Mouse (Mus musculus) olfactory bulb, adult 2 months (tissue): ENCODE measurements around the gene Rnf217. TPM values are rescaled to one million over a fixed set of nuclear protein-coding genes. Genes with fewer than 3 reads are reported as not detected.

ENCODE experiments used
- H3K27ac ChIP-seq: fragments of 200-500 bp; 2 replicates; pipeline ENCODE4 v1.5.1; 2012; ENCODE audit warnings: low read depth, low read length; ENCODE audit not compliant: insufficient read depth
- H3K4me1 ChIP-seq: fragments of 200-500 bp; 2 replicates; pipeline ENCODE4 v1.6.1; 2012; ENCODE audit warnings: low read length; ENCODE audit not compliant: control insufficient read depth, insufficient read depth
- H3K4me3 ChIP-seq: fragments of 200-500 bp; 2 replicates; pipeline ENCODE4 v1.5.1; 2012; ENCODE audit warnings: mild to moderate bottlenecking, low read depth, low read length, moderate library complexity; ENCODE audit not compliant: insufficient read depth
- CTCF ChIP-seq: fragments of 200-500 bp; IDR thresholded peaks from 2 replicates; pipeline ENCODE4 v1.5.1; 2012; ENCODE audit warnings: low read depth, mild to moderate bottlenecking, low read length, moderate library complexity; ENCODE audit not compliant: insufficient read depth
- POLR2A ChIP-seq: fragments of 200-500 bp; IDR thresholded peaks from 2 replicates; pipeline ENCODE4 v1.6.1; 2012; ENCODE audit warnings: mild to moderate bottlenecking, low read depth, low read length, moderate library complexity; ENCODE audit not compliant: insufficient read depth
- WGBS: fragments of 180-500 bp; shearing (Covaris S2); methylation state at CpG from one replicate; pipeline ENCODE4 v1.1.7; 2018; 5-methylcytosine and 5-hydroxymethylcytosine counted together
- polyA plus RNA-seq: library from polyadenylated mRNA; stranded (reverse); fragments of >200 nt; gene quantifications from 2 replicates; pipeline ENCODE4 v1.2.4, GENCODE M21; 2012; ENCODE audit warnings: low replicate concordance; ENCODE audit not compliant: missing spikeins, insufficient read depth, insufficient read length

The Rnf217 gene
- polyA plus RNA-seq, 1 experiment: not detected

- 77% methylated on average over 3 of the region's 3 CpGs for WGBS
- Histone ChIP-seq H3K4me3 (no peak overlapping the region), H3K4me1 (no peaks in the 10 kb centered on the region), H3K27ac (no peak overlapping the region)
- TF ChIP-seq CTCF (no peak), POLR2A (no peak)
These were observed 70.3 kb downstream of the Rnf217 start for GRCm38 (mm10) chr10:31538721-31539120.

- Histone ChIP-seq H3K4me3 (no peak overlapping the region), H3K27ac (no peak overlapping the region), H3K4me1 (no peaks in the 10 kb centered on the region)
- no peak for TF ChIP-seq POLR2A
- WGBS: 78% methylated on average over 2 of the region's 2 CpGs
These were observed 70.7 kb downstream of the Rnf217 start for GRCm38 (mm10) chr10:31538243-31538642.

- TF ChIP-seq CTCF: no peak
- no peak for TF ChIP-seq POLR2A
- Histone ChIP-seq H3K4me1 (no peaks in the 10 kb centered on the region), H3K4me3 (no peak overlapping the region), H3K27ac (no peak overlapping the region)
- 54% methylated on average over 3 of the region's 3 CpGs for WGBS
These were observed 71.8 kb downstream of the Rnf217 start for GRCm38 (mm10) chr10:31537213-31537612.

- 48% methylated on average over 2 of the region's 2 CpGs for WGBS
- TF ChIP-seq POLR2A (no peak), CTCF (no peak)
- no peaks in the 10 kb centered on the region for H3K4me1 ChIP-seq
These were observed 73.9 kb downstream of the Rnf217 start for GRCm38 (mm10) chr10:31535046-31535445.

GRCm38 (mm10) chr10:31533270-31533826, 75.6 kb downstream of the Rnf217 start:
- Histone ChIP-seq H3K4me3 (no peak overlapping the region), H3K4me1 (no peaks in the 10 kb centered on the region), H3K27ac (no peak overlapping the region)
- TF ChIP-seq CTCF (no peak), POLR2A (no peak)
- WGBS: 87% methylated on average over 6 of the region's 6 CpGs

More at GRCm38 (mm10) chr10:31535046-31535445, 73.9 kb downstream of the Rnf217 start:
- H3K4me3 ChIP-seq: no peak overlapping the region
- H3K27ac ChIP-seq: no peak overlapping the region

GRCm38 (mm10) chr10:31532782-31533181, 76.2 kb downstream of the Rnf217 start:
- Histone ChIP-seq H3K4me1 (no peaks in the 10 kb centered on the region), H3K27ac (no peak overlapping the region), H3K4me3 (no peak overlapping the region)
- no peak for TF ChIP-seq POLR2A
- TF ChIP-seq CTCF: no peak
- whole genome bisulfite sequencing: 94% methylated on average over 2 of the region's 2 CpGs

GRCm38 (mm10) chr10:31528297-31528984, 80.5 kb downstream of the Rnf217 start:
- Histone ChIP-seq H3K4me1 (no peaks in the 10 kb centered on the region), H3K4me3 (no peak overlapping the region), H3K27ac (no peak overlapping the region)
- TF ChIP-seq POLR2A: no peak
- no peak for TF ChIP-seq CTCF
- whole genome bisulfite sequencing: 62% methylated on average over 6 of the region's 6 CpGs

GRCm38 (mm10) chr10:31525705-31526104, 83.3 kb downstream of the Rnf217 start:
- TF ChIP-seq POLR2A (no peak), CTCF (no peak)

GRCm38 (mm10) chr10:31519420-31519819, 89.6 kb downstream of the Rnf217 start:
- TF ChIP-seq CTCF (no peak), POLR2A (no peak)
- Histone ChIP-seq H3K27ac (no peak overlapping the region), H3K4me1 (0 out of 2 replicates have a peak, but pooled peaks cover 3% of the 10 kb centered on the region), H3K4me3 (no peak overlapping the region)
- 76% methylated on average over 1 of the region's 1 CpGs for WGBS

More at GRCm38 (mm10) chr10:31525705-31526104, 83.3 kb downstream of the Rnf217 start:
- H3K4me3 ChIP-seq: no peak overlapping the region
- 89% methylated on average over 3 of the region's 3 CpGs for WGBS
- 0 out of 2 replicates have a peak, but pooled peaks cover 3% of the 10 kb centered on the region for H3K4me1 ChIP-seq
- no peak overlapping the region for H3K27ac ChIP-seq

- WGBS: 95% methylated on average over 4 of the region's 4 CpGs
- Histone ChIP-seq H3K4me1 (0 out of 2 replicates have a peak, but pooled peaks cover 3% of the 10 kb centered on the region), H3K27ac (no peak overlapping the region), H3K4me3 (no peak overlapping the region)
- TF ChIP-seq POLR2A (no peak), CTCF (no peak)
These were observed 90.8 kb downstream of the Rnf217 start for GRCm38 (mm10) chr10:31518210-31518609.
